Mouse (Mus musculus) lung, postnatal 25 days (tissue): Measurements from ENCODE around the gene Tmem104.

Experiments
- DNase-seq: peaks from one replicate; pipeline ENCODE4 v3.0.0; 2022; ENCODE audit warnings: low spot score

Gene Tmem104

GRCm38 (mm10) chr11:115264862-115265668 is 77.8 kb downstream of the Tmem104 start:
- DNase-seq, result no peak

DNA sequence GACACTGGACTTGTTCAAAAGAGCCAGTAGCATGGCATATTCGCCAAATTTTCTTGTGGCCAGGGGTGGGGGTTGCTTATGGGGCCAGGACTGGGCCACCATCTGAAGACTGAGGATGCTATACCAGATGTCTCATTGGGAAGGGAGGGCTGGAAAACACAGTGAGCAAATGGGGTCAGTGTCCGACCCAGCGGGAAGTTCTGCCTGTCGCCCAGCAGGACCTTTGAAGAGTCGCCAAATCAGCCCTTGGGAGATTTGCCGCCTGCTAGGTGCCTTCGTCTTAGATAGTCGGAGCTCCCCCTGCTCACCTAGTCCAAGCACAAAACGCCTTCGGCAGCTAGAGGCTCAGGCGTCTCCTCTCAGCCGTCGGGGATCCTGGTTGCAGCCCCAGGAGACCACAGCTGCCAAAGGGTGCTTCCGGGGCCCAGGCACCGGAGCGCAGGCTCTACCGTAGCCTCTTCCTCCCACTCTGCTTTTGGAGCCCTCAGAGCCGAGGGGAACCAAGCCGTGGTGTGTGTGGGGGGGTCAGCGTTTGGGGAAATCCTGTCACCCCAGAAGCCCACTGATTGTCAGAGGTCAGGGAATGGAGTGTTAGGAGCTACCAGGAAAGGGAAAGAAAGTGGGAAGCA is 78.6 kb downstream of the Tmem104 start:
- no peak for DNase-seq

DNA sequence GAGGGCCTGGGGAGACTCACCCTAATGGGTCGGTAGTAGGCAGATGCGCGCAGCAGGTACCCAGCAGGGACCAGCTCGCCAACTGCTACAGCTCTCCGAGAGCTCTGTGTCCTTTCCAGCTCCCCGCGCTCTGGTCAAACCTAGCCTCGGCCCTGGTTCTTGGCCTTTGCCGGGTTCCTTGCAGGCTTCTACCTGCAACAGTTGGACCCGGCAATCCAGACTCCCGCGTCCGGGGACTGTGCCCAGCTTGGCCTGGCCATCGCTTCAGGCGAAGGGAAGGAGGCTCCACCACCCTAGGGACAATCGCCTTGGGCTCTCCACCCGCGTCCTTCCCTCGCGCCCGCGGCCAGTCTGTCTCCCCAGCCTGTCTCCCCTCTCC is 79.1 kb downstream of the Tmem104 start:
- DNase-seq, result no peak

- DNase-seq, result no peak
Measured at GRCm38 (mm10) chr11:115267061-115267883, 80.0 kb downstream of the Tmem104 start, which contains the start of gene Grin2c. Grin2c (minus strand) TSS chr11:115267243.

DNA sequence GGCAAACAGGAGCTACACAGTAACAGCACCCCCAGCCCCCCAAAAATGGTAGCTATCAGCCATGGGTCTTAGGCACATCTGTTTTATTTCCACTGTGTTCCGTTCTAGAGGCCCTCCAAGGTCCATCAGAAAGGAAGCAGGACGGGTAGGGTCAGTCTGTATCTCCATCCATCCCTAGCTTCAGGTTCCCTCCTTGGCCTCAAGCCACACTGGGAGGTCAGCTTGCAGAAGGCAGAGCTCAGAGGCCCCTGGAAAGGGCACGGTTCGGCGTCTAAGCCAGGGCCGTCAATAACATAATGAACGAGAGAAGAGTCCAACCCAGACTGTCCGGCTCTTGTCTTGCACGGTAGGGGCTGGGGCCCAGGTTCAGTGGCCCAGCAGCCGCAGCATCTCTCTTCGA is 80.7 kb downstream of the Tmem104 start:
- DNase-seq, result no peak

GRCm38 (mm10) chr11:115269330-115270066 is 82.2 kb downstream of the Tmem104 start:
- no peak for DNase-seq

GRCm38 (mm10) chr11:115270148-115270861 is 83.0 kb downstream of the Tmem104 start:
- peak; percentile 76 for DNase-seq

- DNase-seq, result no peak
Measured at GRCm38 (mm10) chr11:115271052-115271451, 83.8 kb downstream of the Tmem104 start.

DNA sequence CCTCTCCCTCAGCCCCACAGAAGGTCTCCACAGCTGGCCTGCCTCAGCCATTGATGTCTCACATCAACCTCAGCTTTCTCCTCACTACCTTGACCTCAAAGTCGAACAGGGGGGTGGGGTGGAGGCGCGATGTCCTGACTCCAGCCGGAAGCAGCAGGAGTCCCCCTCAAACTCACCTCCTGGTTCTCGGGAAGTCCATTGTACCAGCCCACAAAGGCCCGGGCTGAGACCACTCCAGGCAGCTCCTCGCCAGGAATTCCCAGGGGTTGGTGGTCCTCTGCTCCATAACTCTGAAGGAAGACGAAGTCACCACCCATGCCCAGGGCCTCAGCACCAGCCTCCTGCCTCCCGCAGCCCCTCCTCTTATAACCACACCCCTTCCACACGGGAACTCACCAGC is 84.2 kb downstream of the Tmem104 start:
- DNase-seq, result no peak

GRCm38 (mm10) chr11:115272894-115273498 is 85.7 kb downstream of the Tmem104 start:
- DNase-seq, result no peak

DNA sequence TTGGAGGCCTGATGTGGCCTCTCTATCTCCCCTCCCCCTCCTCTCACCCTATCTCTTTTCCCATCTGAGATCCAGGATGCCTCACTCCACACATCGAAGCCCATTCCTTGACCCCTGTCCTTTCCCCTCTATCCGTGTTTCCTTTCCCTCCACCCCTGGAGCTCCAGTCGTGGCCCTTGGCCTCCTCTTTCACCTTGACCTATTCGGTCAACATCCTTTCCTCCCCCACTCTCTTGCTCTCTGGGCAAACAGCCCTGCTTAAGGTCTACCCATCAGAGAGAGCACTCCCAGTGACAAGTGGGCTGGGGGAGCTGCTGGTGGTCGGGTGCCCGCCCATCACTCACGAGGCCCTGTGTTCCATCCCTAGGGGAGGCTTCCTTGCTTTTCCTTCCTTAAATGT is 86.4 kb downstream of the Tmem104 start:
- DNase-seq, result no peak

DNA sequence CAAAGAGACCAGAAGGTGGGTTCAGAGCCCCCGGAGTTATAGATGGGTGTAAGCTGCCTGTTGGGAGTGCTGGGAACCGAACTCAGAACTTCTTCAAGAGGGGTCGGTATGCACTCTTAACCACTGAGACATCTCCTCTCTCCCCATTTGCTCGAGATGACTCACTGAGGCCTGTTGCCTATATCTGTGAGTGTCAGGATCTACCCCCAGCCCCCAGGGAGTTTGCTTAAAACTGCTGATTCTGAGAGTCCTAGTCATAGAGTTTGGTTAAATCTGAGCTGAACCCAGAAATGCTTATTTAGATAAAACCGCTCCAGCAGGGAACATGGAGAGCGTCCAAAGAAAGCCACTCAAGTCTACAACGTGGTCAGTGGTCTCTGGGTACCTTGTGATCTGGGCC is 86.9 kb downstream of the Tmem104 start:
- no peak for DNase-seq

- no peak for DNase-seq
Measured at GRCm38 (mm10) chr11:115274771-115275170, 87.5 kb downstream of the Tmem104 start.

DNA sequence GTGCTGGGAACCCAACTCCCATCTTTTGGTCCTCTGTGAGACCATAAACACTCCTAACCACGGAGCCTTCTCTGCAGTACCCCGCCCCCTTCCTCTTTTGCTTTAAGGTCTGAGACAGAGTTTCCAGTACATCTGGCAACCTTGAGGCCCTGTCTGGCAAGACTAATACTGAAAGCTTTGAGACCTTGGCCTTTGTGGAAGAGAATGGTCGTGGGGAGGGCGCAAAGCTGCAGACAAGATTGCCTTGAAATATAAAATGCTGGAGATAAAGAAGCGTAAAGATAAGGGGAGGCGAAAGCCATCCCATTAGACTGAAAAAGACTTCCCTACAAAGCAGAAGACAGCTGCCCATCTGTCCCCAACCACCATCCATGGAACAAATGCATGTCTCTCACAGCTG is 88.2 kb downstream of the Tmem104 start:
- no peak for DNase-seq

- no peak for DNase-seq
Measured at GRCm38 (mm10) chr11:115275954-115276353, 88.7 kb downstream of the Tmem104 start.

GRCm38 (mm10) chr11:115276780-115277603 is 89.7 kb downstream of the Tmem104 start, which contains the start of gene Fdxr:
Fdxr (minus strand) TSS chr11:115277050.
- DNase-seq, result peak; percentile 100

DNA sequence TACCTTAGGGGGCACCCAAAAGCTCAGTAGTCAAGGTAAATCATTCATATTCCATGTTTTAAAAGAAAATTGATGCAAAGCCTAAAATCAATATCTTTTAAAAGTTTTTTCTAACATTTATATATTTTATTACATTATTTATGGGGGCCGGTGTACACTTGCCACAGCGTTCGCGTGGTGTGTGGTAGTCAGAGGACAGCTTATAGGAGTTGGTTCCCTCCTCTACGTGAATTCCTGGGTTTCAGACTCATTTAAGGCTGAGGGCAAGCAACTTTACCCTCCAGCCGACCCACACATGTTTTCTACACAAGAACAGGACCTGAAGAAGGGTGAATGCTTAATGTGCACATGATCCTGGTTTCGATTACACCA is 90.3 kb downstream of the Tmem104 start:
- no peak for DNase-seq

- DNase-seq, result no peak
Measured at GRCm38 (mm10) chr11:115278176-115278575, 90.9 kb downstream of the Tmem104 start.

GRCm38 (mm10) chr11:115279726-115280125 is 92.4 kb downstream of the Tmem104 start:
- no peak for DNase-seq

- peak; percentile 20 for DNase-seq
Measured at GRCm38 (mm10) chr11:115282295-115282694, 95.0 kb downstream of the Tmem104 start.
